Mouse (Mus musculus) embryonic facial prominence, embryonic 15.5 days (tissue): ENCODE measurements around the gene Gm10277. TPM values are rescaled to one million over a fixed set of nuclear protein-coding genes. Genes with fewer than 3 reads are reported as not detected.
A peak's percentile ranks its signal among the peaks of the same experiment; 100 is the strongest.

Source experiments
- ATAC-seq: fragments of 200-750 bp; cut with Nextera tagmentation; 2 replicates; pipeline ENCODE4 v1.8.0; 2017; ENCODE audit warnings: low read depth, moderate TSS enrichment; ENCODE audit not compliant: insufficient number of reproducible peaks, low FRiP score, low TSS enrichment
- H3K27ac ChIP-seq: fragments of 300-500 bp; sonication (generic); replicated peaks from 2 replicates; pipeline ENCODE4 v1.5.1; 2015; ENCODE audit warnings: mild to moderate bottlenecking, inconsistent platforms
- H3K27me3 ChIP-seq: fragments of 300-500 bp; sonication (generic); 2 replicates; pipeline ENCODE4 v1.6.1; 2015; ENCODE audit warnings: inconsistent platforms
- H3K36me3 ChIP-seq: fragments of 300-500 bp; sonication (generic); 2 replicates; pipeline ENCODE4 v1.6.1; 2015; ENCODE audit warnings: mild to moderate bottlenecking, inconsistent platforms
- H3K4me1 ChIP-seq: fragments of 300-500 bp; sonication (generic); 2 replicates; pipeline ENCODE4 v1.6.1; 2015; ENCODE audit warnings: inconsistent platforms
- H3K4me2 ChIP-seq: fragments of 300-500 bp; sonication (generic); replicated peaks from 2 replicates; pipeline ENCODE4 v1.6.1; 2015; ENCODE audit warnings: mild to moderate bottlenecking, inconsistent platforms
- H3K4me3 ChIP-seq: fragments of 300-500 bp; sonication (generic); replicated peaks from 2 replicates; pipeline ENCODE4 v1.5.1; 2015; ENCODE audit warnings: mild to moderate bottlenecking, inconsistent platforms
- H3K9ac ChIP-seq: fragments of 300-500 bp; sonication (generic); 2 replicates; pipeline ENCODE4 v1.6.1; 2015; ENCODE audit warnings: inconsistent platforms
- H3K9me3 ChIP-seq: fragments of 300-500 bp; sonication (generic); replicated peaks from 2 replicates; pipeline ENCODE4 v1.6.1; 2016; ENCODE audit warnings: inconsistent platforms
- WGBS: fragments of 180-500 bp; shearing (Covaris S2); methylation state at CpG from one replicate; pipeline ENCODE4 v1.1.7; 2015; 5-methylcytosine and 5-hydroxymethylcytosine counted together
- polyA plus RNA-seq: library from polyadenylated mRNA; unstranded; fragments of >200 nt; fragmentation: Nextera tagmentation; extraction: Ambion mirVana; gene quantifications from 2 replicates; pipeline ENCODE4 v1.2.1, GENCODE M21; 2015

Gm10277 gene
- 1.3 and 1.4 TPM in 2 replicates for polyA plus RNA-seq

DNA sequence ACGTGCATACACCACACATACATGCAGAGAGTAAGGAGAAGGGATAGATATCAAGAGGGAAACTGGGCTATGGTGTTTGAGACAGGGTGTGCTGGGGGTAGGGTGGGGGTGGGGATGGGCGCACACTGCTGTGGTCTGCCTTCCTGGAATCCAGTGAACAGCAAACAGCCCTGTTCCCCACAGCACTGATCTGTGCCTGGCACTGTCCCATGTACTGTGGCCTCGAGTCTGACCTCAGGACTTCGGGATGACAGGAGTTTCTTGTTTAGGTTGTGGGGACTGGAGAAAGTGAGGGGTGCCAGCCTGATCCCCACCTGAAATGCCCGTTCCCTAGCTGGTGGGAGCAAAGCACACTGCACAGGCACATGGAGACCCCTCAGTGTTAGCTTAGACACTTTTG is at the start of gene Gm10277:
Gene Gm10277, minus strand, starts transcription at position 41 of the 400 bp plus-strand sequence.
- Histone ChIP-seq H3K36me3 (no peaks in the 10 kb centered on the region), H3K9me3 (no peaks in the 10 kb centered on the region), H3K4me1 (peaks cover 68% of the 10 kb centered on the region), H3K9ac (no peak within 1 kb of the TSS), H3K27me3 (no peaks in the 10 kb centered on the region), H3K4me2 (no peak within 1 kb of the TSS), H3K27ac (no peak within 1 kb of the TSS), H3K4me3 (no peak within 1 kb of the TSS)
- ATAC-seq: no peak
- WGBS: 87% methylated on average over 5 of the region's 5 CpGs

DNA sequence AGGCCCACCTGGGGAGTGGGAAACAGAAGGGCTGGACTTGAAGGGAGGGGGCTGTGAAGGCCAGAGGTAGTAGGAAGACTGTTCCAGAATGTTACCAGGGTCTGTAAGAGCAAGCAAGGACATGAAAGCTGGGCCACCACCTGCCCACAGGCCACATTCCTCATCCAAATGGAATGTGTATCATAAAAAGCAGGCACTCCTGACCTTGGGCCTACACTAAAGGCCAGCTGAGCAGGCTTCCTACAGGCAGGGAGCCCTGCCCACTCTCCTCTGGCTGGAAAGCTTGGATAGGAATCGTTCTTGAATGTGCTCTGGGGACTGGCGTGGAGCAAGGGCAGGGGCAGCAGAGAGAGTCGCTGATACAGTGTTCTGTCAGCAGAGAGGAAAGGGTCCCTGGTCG is 49.2 kb upstream of the Gm10277 start:
- peak overlapping the region; percentile 69 for H3K27ac ChIP-seq
- no peak overlapping the region for H3K9ac ChIP-seq
- no peaks in the 10 kb centered on the region for H3K9me3 ChIP-seq

DNA sequence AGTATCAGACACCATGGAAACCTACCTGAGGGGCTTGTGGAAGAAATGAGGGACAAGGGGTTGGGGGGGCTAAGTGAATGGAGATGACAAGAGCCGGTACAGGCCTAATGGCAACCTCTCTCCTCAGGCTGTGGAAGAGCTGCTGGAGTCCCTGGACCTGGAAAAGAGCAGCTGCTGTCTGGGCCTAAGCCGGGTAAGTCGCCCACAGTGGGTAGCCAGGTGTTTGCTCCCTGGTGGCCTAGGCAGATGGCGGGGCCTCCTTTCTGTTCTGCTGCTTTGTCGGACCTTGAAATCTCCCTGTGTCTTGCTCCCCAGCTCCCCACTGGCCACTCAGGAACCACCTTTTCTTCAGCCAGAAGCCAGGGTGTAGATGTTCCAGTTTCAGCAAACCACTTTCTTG is 48.7 kb upstream of the Gm10277 start:
- H3K4me2 ChIP-seq: no peak overlapping the region
- H3K36me3 ChIP-seq: peaks cover 37% of the 10 kb centered on the region
- no peak overlapping the region for H3K4me3 ChIP-seq
- H3K27ac ChIP-seq: peak overlapping the region; percentile 69
- H3K4me1 ChIP-seq: peaks cover 5% of the 10 kb centered on the region; the same call in 1 of the 2 replicates
- WGBS: 71% methylated on average over 5 of the region's 5 CpGs
- ATAC-seq: no peak
- H3K27me3 ChIP-seq: no peaks in the 10 kb centered on the region
- H3K9ac ChIP-seq: no peak overlapping the region
- H3K9me3 ChIP-seq: no peaks in the 10 kb centered on the region

More for the DNA sequence above, 49.2 kb upstream of the Gm10277 start:
- peaks cover 5% of the 10 kb centered on the region; the same call in 1 of the 2 replicates for H3K4me1 ChIP-seq
- H3K4me3 ChIP-seq: no peak overlapping the region
- 53% methylated on average over 4 of the region's 4 CpGs for WGBS
- H3K4me2 ChIP-seq: no peak overlapping the region
- H3K27me3 ChIP-seq: no peaks in the 10 kb centered on the region
- ATAC-seq: no peak
- peaks cover 42% of the 10 kb centered on the region for H3K36me3 ChIP-seq

DNA sequence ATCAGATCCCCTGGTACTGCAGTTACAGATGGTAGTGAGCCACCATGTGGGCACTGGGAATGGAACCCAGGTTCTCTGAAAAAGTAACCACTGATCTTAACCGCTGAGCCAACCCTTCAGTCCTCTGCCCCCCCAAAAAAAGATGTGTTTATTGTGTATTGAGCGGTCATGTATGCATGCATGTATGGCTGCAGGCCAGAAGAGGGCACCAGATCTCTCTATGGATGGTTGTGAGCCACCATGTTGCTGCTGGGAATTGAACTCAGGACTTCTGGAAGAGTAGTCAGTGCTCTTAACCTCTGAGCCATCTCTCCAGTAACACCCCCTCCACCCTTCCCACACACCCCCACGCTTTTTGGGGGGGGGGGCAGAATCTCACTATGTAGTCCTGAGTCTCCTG is 47.6 kb upstream of the Gm10277 start:
- Histone ChIP-seq H3K36me3 (peaks cover 45% of the 10 kb centered on the region), H3K27me3 (no peaks in the 10 kb centered on the region), H3K4me3 (no peak overlapping the region), H3K4me1 (peaks cover 5% of the 10 kb centered on the region; the same call in 1 of the 2 replicates), H3K9ac (no peak overlapping the region), H3K4me2 (no peak overlapping the region), H3K9me3 (no peaks in the 10 kb centered on the region), H3K27ac (no peak overlapping the region)
- 86% methylated on average over 3 of the region's 3 CpGs for WGBS
- no peak for ATAC-seq

DNA sequence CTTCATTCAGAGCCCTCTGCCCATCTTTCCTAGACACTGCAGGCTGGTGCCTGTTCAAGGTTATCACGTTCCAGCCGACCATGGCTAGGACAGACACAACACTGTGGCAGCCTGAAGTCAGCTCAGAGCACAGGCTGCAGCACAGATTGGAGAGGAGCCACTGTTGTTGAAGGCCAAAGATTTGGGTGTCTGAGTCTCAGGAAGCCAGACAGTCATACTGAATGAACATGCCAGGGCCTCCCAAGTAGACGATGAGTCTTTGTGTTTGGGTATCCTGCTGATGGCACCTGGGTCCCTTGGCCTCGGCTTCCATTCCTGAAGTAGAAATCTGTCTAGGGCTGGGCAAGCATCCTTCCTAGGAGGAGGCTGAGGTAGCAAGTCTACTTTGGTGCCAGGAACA is 45.0 kb upstream of the Gm10277 start:
- Histone ChIP-seq H3K9ac (no peak overlapping the region), H3K36me3 (peaks cover 63% of the 10 kb centered on the region), H3K9me3 (no peaks in the 10 kb centered on the region), H3K27me3 (no peaks in the 10 kb centered on the region), H3K4me1 (peaks cover 5% of the 10 kb centered on the region; the same call in 1 of the 2 replicates), H3K27ac (no peak overlapping the region), H3K4me2 (no peak overlapping the region), H3K4me3 (no peak overlapping the region)
- no peak for ATAC-seq
- WGBS: 82% methylated on average over 4 of the region's 4 CpGs

DNA sequence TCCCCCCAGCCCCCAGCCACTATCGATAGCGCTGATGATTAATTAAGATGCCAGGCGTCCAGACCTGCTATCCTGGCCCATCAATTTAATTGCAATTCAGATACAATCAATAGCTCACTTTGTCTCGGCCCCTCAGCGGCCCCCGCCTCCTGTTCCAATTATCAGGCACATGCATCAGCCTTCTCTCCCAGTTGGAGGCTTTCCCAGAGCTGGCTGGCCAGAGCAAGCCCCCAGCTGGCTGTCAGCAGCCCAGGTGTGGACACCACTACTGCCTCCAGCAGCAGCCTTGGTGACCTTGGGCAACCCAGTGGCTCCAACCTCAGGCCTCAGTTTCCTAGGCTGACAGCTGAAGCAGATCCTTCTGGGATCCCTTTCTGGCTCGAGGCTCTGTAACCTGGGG is 43.3 kb upstream of the Gm10277 start:
- H3K36me3 ChIP-seq: peaks cover 55% of the 10 kb centered on the region
- no peak overlapping the region for H3K9ac ChIP-seq

DNA sequence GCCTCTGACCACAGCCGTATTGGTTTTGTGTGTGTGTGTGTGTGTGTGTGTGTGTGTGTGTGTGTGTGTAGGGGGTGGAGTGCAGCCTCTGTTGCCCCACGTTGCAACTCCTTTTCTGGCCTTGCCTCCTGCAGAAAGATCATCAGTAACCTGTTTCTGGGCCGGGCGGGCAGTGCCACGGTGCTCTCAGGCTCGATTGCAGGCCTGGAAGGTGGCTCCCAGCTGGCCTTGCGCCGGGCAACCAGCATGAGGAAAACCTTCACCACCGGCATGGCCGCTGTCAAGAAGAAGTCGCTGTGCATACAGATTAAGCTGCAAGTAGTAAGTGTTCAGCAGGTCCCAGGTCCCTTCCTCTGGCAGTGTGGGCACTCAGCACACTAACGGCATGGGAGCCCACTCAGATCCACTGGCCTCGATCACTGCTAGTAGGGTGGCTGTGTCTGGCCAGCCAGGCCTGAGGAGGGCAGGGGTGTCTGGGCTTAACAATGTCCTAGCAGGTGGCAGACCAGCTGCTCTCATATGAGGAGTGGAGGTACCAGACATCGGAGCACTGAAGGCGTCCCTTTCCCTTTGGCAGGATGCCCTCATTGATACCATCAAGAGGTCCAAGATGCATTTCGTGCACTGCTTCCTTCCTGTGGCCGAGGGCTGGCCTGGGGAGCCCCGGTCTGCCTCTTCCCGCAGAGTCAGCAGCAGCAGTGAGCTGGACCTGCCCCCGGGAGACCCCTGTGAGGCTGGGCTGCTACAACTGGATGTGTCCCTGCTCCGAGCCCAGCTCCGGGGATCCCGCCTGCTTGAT is 41.7 kb upstream of the Gm10277 start:
- peaks cover 58% of the 10 kb centered on the region for H3K36me3 ChIP-seq
- H3K4me3 ChIP-seq: no peak overlapping the region
- ATAC-seq: no peak
- H3K4me2 ChIP-seq: no peak overlapping the region
- 82% methylated on average over 23 of the region's 23 CpGs for WGBS
- no peaks in the 10 kb centered on the region for H3K27me3 ChIP-seq
- H3K27ac ChIP-seq: no peak overlapping the region
- no peak overlapping the region for H3K9ac ChIP-seq
- no peaks in the 10 kb centered on the region for H3K9me3 ChIP-seq
- H3K4me1 ChIP-seq: peaks cover 10% of the 10 kb centered on the region

More for the DNA sequence above, 43.3 kb upstream of the Gm10277 start:
- Histone ChIP-seq H3K4me1 (peaks cover 5% of the 10 kb centered on the region), H3K9me3 (no peaks in the 10 kb centered on the region), H3K27ac (no peak overlapping the region), H3K27me3 (no peaks in the 10 kb centered on the region), H3K4me3 (no peak overlapping the region), H3K4me2 (no peak overlapping the region)
- 45% methylated on average over 7 of the region's 7 CpGs for WGBS
- ATAC-seq: no peak

DNA sequence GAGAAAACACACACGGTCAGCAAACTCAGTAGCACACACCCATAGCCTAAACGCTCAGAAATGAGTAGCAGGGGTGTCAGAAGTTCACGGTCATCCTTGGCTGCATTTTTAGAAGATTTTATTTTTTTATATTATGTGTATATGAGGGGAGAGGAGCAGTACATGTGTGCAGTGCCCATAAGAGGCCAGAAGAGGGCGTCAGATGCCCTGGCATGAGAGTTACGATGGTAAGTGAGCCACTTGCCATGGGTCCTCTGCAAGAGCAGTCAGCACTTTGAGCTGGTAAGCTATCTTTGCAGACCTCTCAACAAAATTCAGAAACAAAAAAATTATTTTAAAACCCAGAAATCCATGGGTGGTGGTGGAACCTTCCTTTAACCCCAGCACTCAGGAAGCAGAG is 40.6 kb upstream of the Gm10277 start:
- WGBS: 85% methylated on average over 5 of the region's 5 CpGs
- peaks cover 10% of the 10 kb centered on the region for H3K4me1 ChIP-seq
- no peaks in the 10 kb centered on the region for H3K9me3 ChIP-seq
- H3K27ac ChIP-seq: no peak overlapping the region
- H3K4me2 ChIP-seq: no peak overlapping the region
- no peak overlapping the region for H3K4me3 ChIP-seq
- peaks cover 64% of the 10 kb centered on the region for H3K36me3 ChIP-seq
- no peak overlapping the region for H3K9ac ChIP-seq
- ATAC-seq: no peak
- H3K27me3 ChIP-seq: no peaks in the 10 kb centered on the region

DNA sequence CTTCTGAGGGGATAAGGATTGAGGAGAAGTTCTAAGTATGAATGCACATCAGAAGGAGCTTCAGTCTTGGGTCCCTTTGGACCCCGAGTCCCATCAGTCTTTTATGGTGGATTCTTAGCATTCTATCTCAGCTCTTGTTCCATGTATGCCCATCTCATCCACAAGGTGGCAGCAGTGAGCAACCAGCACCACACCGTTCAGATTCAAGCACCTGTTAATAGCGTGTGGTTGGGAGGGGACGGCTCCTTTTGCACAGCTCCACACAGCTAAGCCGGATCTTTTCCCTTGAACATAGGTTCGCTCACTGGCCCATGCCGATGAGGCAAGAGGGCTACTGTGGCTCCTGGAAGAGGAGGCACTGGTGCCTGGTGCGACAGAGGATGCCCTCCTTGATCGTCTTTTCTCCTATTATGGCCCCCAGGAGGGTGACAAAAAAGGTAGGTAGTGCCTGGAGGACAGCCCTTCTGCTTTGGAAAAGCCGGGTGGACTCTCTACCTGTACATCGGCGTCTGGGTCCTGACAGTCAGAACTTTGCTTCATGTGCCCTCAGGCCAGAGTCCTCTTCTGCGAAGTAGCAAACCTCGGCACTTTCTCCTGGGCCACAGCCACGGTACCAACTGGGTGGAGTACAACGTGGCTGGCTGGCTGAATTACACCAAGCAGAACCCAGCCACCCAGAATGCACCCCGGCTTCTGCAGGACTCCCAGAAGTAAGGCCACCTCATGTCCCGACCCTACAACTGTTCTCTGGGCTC is 39.9 kb upstream of the Gm10277 start:
- Histone ChIP-seq H3K27ac (no peak overlapping the region), H3K9me3 (no peaks in the 10 kb centered on the region), H3K4me3 (no peak overlapping the region), H3K4me1 (peaks cover 13% of the 10 kb centered on the region), H3K4me2 (no peak overlapping the region), H3K27me3 (no peaks in the 10 kb centered on the region), H3K9ac (no peak overlapping the region), H3K36me3 (peaks cover 58% of the 10 kb centered on the region)
- ATAC-seq: no peak
- 51% methylated on average over 18 of the region's 18 CpGs for WGBS

DNA sequence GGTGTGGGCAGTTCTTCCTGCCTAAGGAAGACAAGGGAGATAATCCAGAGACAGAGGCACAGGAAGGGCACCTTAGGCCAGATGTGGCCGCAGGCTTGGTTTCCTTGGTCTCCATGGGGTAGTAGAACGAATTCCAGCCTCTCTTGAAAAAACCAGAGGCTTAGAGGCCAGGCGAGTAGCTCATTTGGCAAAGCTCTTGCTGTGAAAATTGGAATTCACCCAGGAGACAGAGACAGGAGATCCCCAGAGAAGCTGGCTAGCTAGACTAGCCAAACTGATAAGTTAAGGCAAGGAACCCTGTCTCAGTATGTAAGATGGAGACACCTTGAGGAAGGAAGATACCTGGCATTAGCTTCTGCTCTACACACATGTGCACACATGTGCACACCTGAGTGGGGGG is 38.8 kb upstream of the Gm10277 start:
- no peak overlapping the region for H3K4me2 ChIP-seq
- no peaks in the 10 kb centered on the region for H3K9me3 ChIP-seq
- H3K27me3 ChIP-seq: no peaks in the 10 kb centered on the region
- H3K27ac ChIP-seq: no peak overlapping the region
- WGBS: 46% methylated on average over 3 of the region's 3 CpGs
- H3K36me3 ChIP-seq: peaks cover 54% of the 10 kb centered on the region
- peaks cover 13% of the 10 kb centered on the region for H3K4me1 ChIP-seq
- H3K4me3 ChIP-seq: no peak overlapping the region
- H3K9ac ChIP-seq: no peak overlapping the region
- ATAC-seq: no peak

DNA sequence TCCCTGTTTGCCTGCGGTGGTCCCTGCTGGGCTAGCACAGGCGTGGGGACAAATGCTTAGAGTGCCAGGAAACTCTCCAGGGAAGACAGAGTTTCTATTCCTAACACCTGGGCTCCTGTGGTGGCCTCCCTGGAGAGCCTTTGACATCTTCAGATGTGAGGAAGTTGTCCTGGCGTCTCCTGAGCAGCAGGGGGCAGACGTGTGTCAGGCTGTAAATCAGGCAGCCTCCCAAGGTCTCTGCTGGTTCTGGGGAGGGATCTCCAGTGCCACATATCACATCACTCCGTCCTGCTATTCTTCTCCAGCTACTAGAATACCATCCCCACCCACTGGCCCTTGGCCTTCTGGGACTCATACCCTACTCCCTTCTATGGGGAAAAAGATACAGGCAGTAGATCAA is 38.3 kb upstream of the Gm10277 start:
- Histone ChIP-seq H3K27me3 (no peaks in the 10 kb centered on the region), H3K4me3 (no peak overlapping the region), H3K4me1 (peaks cover 13% of the 10 kb centered on the region), H3K27ac (no peak overlapping the region), H3K9me3 (no peaks in the 10 kb centered on the region), H3K4me2 (no peak overlapping the region), H3K9ac (no peak overlapping the region), H3K36me3 (peaks cover 55% of the 10 kb centered on the region)
- 5% methylated on average over 5 of the region's 5 CpGs for WGBS
- ATAC-seq: no peak
